Mouse (Mus musculus): Measurements from ENCODE around the gene Crybg2. TPM values are rescaled to one million over a fixed set of nuclear protein-coding genes. Genes with fewer than 3 reads are reported as not detected.

Gene Crybg2
- total RNA-seq, 2 experiments from 2014 or later, result 5.8 to 8.5 TPM

DNA sequence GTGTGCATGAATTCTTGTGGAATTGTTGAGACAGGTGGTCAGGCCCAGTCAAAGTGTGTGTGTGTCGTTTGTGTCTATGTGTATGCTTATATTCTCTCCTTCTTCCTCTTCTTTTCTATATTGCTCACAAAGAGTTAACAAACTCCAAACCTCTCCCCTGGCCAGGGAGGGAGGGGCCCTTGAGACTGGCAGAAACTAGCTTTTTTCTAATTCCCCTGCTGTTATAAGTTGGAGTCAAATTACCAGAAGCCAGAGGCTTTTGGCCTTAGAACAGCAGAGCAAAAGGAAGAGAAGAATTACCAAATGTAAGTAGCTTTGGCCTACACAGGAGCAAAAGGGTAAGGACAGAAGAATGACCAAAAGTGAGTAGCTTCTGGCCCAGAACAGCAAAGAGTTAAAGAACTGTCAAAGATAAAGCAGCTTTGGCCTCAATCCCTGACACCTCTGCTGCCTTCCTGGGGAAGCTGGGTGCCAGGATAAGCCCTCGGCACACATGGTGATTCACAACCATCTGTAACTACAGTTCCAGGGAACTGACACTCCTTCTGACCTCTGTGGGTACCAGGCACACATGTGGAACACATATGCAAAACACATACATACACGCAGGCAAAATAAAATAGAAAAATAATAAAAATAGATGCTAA lies 75.8 kb downstream of the Crybg2 start:
- intact Hi-C loops (cut with DNase I), result no loop called here
- no peak for DNase-seq

GRCm38 (mm10) chr4:134138857-134139256 lies 78.2 kb downstream of the Crybg2 start:
- intact Hi-C loops (cut with DNase I), result no loop called here
- no peak for DNase-seq

Other genes starting within 250 kb of the Crybg2 start
- gene Rps6ka1, start 173.0 kb upstream of the Crybg2 start, total RNA-seq (2021), result 10 to 100 TPM; 16.8 to 18.7 TPM
- 100 to 1,000 TPM; 274 to 291 TPM for gene Hmgn2, start 92.2 kb upstream of the Crybg2 start, total RNA-seq (2021)
- 10 to 100 TPM; 49.1 to 57.1 TPM for gene Dhdds, start 59.9 kb upstream of the Crybg2 start, total RNA-seq (2021)
- gene Lin28a, start 42.0 kb upstream of the Crybg2 start, total RNA-seq (2021), result not detected
- not detected for gene Zfp683, start 7.0 kb upstream of the Crybg2 start, total RNA-seq (2021)
- 1 to 10 TPM; 1.1 to 1.6 TPM for gene Cd52, start 34.3 kb downstream of the Crybg2 start, total RNA-seq (2021)
- 10 to 100 TPM; 16.9 to 24.0 TPM for gene Ubxn11, start 41.8 kb downstream of the Crybg2 start, total RNA-seq (2021)
- 100 to 1,000 TPM; 214 to 231 TPM for gene Sh3bgrl3, start 68.0 kb downstream of the Crybg2 start, total RNA-seq (2021)
- 10 to 100 TPM; 11.2 to 17.0 TPM for gene Cep85, start 126.3 kb downstream of the Crybg2 start, total RNA-seq (2021)
- not detected for gene Gm7534, start 142.2 kb downstream of the Crybg2 start, total RNA-seq (2021)
- under 1 TPM in 1 of 2 experiments, not detected in 1; 0.34 TPM for gene Catsper4, start 166.6 kb downstream of the Crybg2 start, total RNA-seq (2021)
- under 1 TPM; 0.22 to 0.36 TPM for gene Cnksr1, start 177.6 kb downstream of the Crybg2 start, total RNA-seq (2021)
- not detected for gene E130218I03Rik, start 182.8 kb downstream of the Crybg2 start, total RNA-seq (2021)
- 10 to 100 TPM; 15.4 to 16.5 TPM for gene Zfp593, start 184.8 kb downstream of the Crybg2 start, total RNA-seq (2021)
- not detected for gene Gm30191, start 186.1 kb downstream of the Crybg2 start, total RNA-seq (2021)
- gene Grrp1, start 193.3 kb downstream of the Crybg2 start, total RNA-seq (2021), result 1 to 10 TPM; 7.5 to 8.4 TPM
- gene Pdik1l, start 227.1 kb downstream of the Crybg2 start, total RNA-seq (2021), result 10 to 100 TPM; 36.9 to 39.7 TPM

Data from left cerebral cortex, postnatal 4 days (tissue).